Mouse (Mus musculus): ENCODE results near the gene Add3. TPM values are rescaled to one million over a fixed set of nuclear protein-coding genes. Genes with fewer than 3 reads are reported as not detected.

Add3 gene
- total RNA-seq, 2 experiments from 2014 or later = 45.2 to 48.6 TPM

- intact Hi-C loops (cut with DNase I) = loop anchor here (5.0 kb wide), 1 partner anchor 139 kb away; no protein-coding TSS in a partner anchor
- DNase-seq = no peak
Measured at GRCm38 (mm10) chr19:53188724-53189220, 48.5 kb downstream of the Add3 start.

- intact Hi-C loops (cut with DNase I) = loop anchor here (5.0 kb wide), 1 partner anchor 138 kb away; no protein-coding TSS in a partner anchor
- no peak for DNase-seq
Measured at GRCm38 (mm10) chr19:53189736-53190135, 49.5 kb downstream of the Add3 start.

- DNase-seq = no peak
- intact Hi-C loops (cut with DNase I) = no loop called here
Measured at GRCm38 (mm10) chr19:53190232-53190631, 50.0 kb downstream of the Add3 start.

GRCm38 (mm10) chr19:53191867-53192487 lies 51.7 kb downstream of the Add3 start:
- intact Hi-C loops (cut with DNase I) = no loop called here
- DNase-seq = no peak

- intact Hi-C loops (cut with DNase I) = no loop called here
- no peak for DNase-seq
Measured at GRCm38 (mm10) chr19:53193190-53193589, 52.9 kb downstream of the Add3 start.

GRCm38 (mm10) chr19:53193964-53194582 lies 53.8 kb downstream of the Add3 start:
- intact Hi-C loops (cut with DNase I) = no loop called here
- peak; percentile 46 to 69 for DNase-seq

- intact Hi-C loops (cut with DNase I) = loop anchor here (5.0 kb wide), 1 partner anchor 53 kb away; the partner anchor contains the start of gene Add3
- peak in 1 of 2 experiments; percentile 34 for DNase-seq
Measured at GRCm38 (mm10) chr19:53194751-53195520, 54.7 kb downstream of the Add3 start.

GRCm38 (mm10) chr19:53196961-53197360 lies 56.7 kb downstream of the Add3 start:
- DNase-seq = no peak
- intact Hi-C loops (cut with DNase I) = loop anchor here (5.0 kb wide), 1 partner anchor 55 kb away; the partner anchor contains the start of gene Add3

- intact Hi-C loops (cut with DNase I) = loop anchor here (5.0 kb wide), 1 partner anchor 55 kb away; the partner anchor contains the start of gene Add3
- DNase-seq = no peak
Measured at GRCm38 (mm10) chr19:53197766-53198165, 57.5 kb downstream of the Add3 start.

- DNase-seq = no peak
- intact Hi-C loops (cut with DNase I) = loop anchor here (5.0 kb wide), 1 partner anchor 57 kb away; the partner anchor contains the start of gene Add3
Measured at GRCm38 (mm10) chr19:53198706-53199572, 58.7 kb downstream of the Add3 start.

- DNase-seq = no peak
- intact Hi-C loops (cut with DNase I) = loop anchor here (5.0 kb wide), 1 partner anchor 57 kb away; the partner anchor contains the start of gene Add3
Measured at GRCm38 (mm10) chr19:53199711-53200110, 59.5 kb downstream of the Add3 start.

GRCm38 (mm10) chr19:53202116-53202515 lies 61.9 kb downstream of the Add3 start:
- intact Hi-C loops (cut with DNase I) = no loop called here

GRCm38 (mm10) chr19:53206986-53207385 lies 66.7 kb downstream of the Add3 start:
- DNase-seq = no peak
- intact Hi-C loops (cut with DNase I) = no loop called here

More at GRCm38 (mm10) chr19:53202116-53202515, 61.9 kb downstream of the Add3 start:
- DNase-seq = no peak

- DNase-seq = no peak
- intact Hi-C loops (cut with DNase I) = no loop called here
Measured at GRCm38 (mm10) chr19:53208830-53209229, 68.6 kb downstream of the Add3 start.

- intact Hi-C loops (cut with DNase I) = no loop called here
- no peak for DNase-seq
Measured at GRCm38 (mm10) chr19:53210251-53210650, 70.0 kb downstream of the Add3 start.

GRCm38 (mm10) chr19:53215352-53215751 lies 75.1 kb downstream of the Add3 start:
- intact Hi-C loops (cut with DNase I) = loop anchor here (5.0 kb wide), 1 partner anchor 73 kb away; the partner anchor contains the start of gene Add3

GRCm38 (mm10) chr19:53216761-53217538 lies 76.7 kb downstream of the Add3 start:
- intact Hi-C loops (cut with DNase I) = loop anchor here (5.0 kb wide), 1 partner anchor 75 kb away; the partner anchor contains the start of gene Add3

More at GRCm38 (mm10) chr19:53215352-53215751, 75.1 kb downstream of the Add3 start:
- no peak for DNase-seq

GRCm38 (mm10) chr19:53217837-53218236 lies 77.6 kb downstream of the Add3 start:
- DNase-seq = no peak
- intact Hi-C loops (cut with DNase I) = loop anchor here (5.0 kb wide), 1 partner anchor 76 kb away; the partner anchor contains the start of gene Add3

More at GRCm38 (mm10) chr19:53216761-53217538, 76.7 kb downstream of the Add3 start:
- no peak for DNase-seq

GRCm38 (mm10) chr19:53219305-53219704 lies 79.1 kb downstream of the Add3 start:
- DNase-seq = no peak
- intact Hi-C loops (cut with DNase I) = loop anchor here (5.0 kb wide), 1 partner anchor 77 kb away; the partner anchor contains the start of gene Add3

Data from heart, postnatal 36 days (tissue).